Mouse (Mus musculus) kidney, embryonic 14.5 days (tissue): ENCODE results near the gene 2510039O18Rik. TPM values are rescaled to one million over a fixed set of nuclear protein-coding genes. Genes with fewer than 3 reads are reported as not detected.
A peak's percentile ranks its signal among the peaks of the same experiment; 100 is the strongest.

Source experiments
- ATAC-seq: fragments of 200-750 bp; cut with Nextera tagmentation; 2 replicates; pipeline ENCODE4 v1.8.0; 2017; ENCODE audit warnings: moderate number of reproducible peaks, mild to moderate bottlenecking, moderate TSS enrichment, moderate library complexity; ENCODE audit not compliant: low FRiP score, low TSS enrichment
- H3K27ac ChIP-seq: fragments of 300-500 bp; sonication (generic); 2 replicates; pipeline ENCODE4 v1.5.1; 2014; ENCODE audit warnings: low read depth, mild to moderate bottlenecking, low read length, moderate library complexity, mixed read lengths
- H3K27me3 ChIP-seq: fragments of 300-500 bp; sonication (generic); 2 replicates; pipeline ENCODE4 v1.6.1; 2014; ENCODE audit warnings: mild to moderate bottlenecking, low read length; ENCODE audit not compliant: control insufficient read depth, insufficient read depth
- H3K36me3 ChIP-seq: fragments of 300-500 bp; sonication (generic); 2 replicates; pipeline ENCODE4 v1.6.1; 2014; ENCODE audit warnings: low read length, mixed read lengths; ENCODE audit not compliant: control insufficient read depth, insufficient read depth
- H3K4me1 ChIP-seq: fragments of 300-500 bp; sonication (generic); 2 replicates; pipeline ENCODE4 v1.6.1; 2014; ENCODE audit warnings: low read length, mixed read lengths; ENCODE audit not compliant: control insufficient read depth, insufficient read depth
- H3K4me2 ChIP-seq: fragments of 300-500 bp; sonication (generic); replicated peaks from 2 replicates; pipeline ENCODE4 v1.6.1; 2014; ENCODE audit warnings: low read depth, mild to moderate bottlenecking, low read length
- H3K4me3 ChIP-seq: fragments of 300-500 bp; sonication (generic); 2 replicates; pipeline ENCODE4 v1.5.1; 2014; ENCODE audit warnings: mild to moderate bottlenecking, low read length
- H3K9ac ChIP-seq: fragments of 300-500 bp; sonication (generic); 2 replicates; pipeline ENCODE4 v1.6.1; 2014; ENCODE audit warnings: low read depth, mild to moderate bottlenecking, low read length, moderate library complexity
- H3K9me3 ChIP-seq: fragments of 300-500 bp; sonication (generic); 2 replicates; pipeline ENCODE4 v1.6.1; 2016; ENCODE audit warnings: low read length; ENCODE audit not compliant: control insufficient read depth
- WGBS: fragments of 180-500 bp; shearing (Covaris S2); extraction: QIAGEN DNeasy Blood & Tissue Kit; methylation state at CpG from one replicate; pipeline ENCODE4 v1.1.7; 2014; 5-methylcytosine and 5-hydroxymethylcytosine counted together
- polyA plus RNA-seq: library from polyadenylated mRNA; unstranded; fragments of >200 nt; fragmentation: Nextera tagmentation; extraction: Ambion mirVana; gene quantifications from 2 replicates; pipeline ENCODE4 v1.2.1, GENCODE M21; 2014

2510039O18Rik gene
- polyA plus RNA-seq, 1 experiment from 2014 or later: 22.1 TPM

DNA sequence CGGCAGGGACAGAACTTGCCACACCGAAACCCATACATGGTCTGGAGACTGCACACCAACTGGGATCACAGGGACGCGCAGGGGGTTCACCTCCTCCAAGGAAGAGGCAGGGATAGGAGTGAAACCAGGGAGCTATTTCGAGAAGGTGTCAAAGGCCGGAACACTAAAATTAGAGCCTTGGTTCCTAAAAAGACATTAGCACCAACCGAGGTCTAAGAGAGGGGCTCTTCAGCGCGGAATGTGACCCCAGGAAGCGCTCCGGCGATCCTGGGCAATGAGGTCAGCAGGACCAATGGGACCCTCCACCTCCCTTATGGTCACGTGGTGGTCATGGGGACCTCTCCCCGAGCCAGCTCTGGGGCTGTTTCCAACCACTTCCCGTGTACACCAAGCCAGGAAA, 22.9 kb downstream of the 2510039O18Rik start:
- H3K27ac ChIP-seq: no peak overlapping the region
- no peak overlapping the region for H3K4me2 ChIP-seq
- 77% methylated on average over 15 of the region's 15 CpGs for WGBS
- H3K36me3 ChIP-seq: no peaks in the 10 kb centered on the region
- no peaks in the 10 kb centered on the region for H3K9me3 ChIP-seq
- H3K9ac ChIP-seq: no peak overlapping the region
- no peaks in the 10 kb centered on the region for H3K27me3 ChIP-seq
- ATAC-seq: no peak
- no peaks in the 10 kb centered on the region for H3K4me1 ChIP-seq
- H3K4me3 ChIP-seq: no peak overlapping the region

DNA sequence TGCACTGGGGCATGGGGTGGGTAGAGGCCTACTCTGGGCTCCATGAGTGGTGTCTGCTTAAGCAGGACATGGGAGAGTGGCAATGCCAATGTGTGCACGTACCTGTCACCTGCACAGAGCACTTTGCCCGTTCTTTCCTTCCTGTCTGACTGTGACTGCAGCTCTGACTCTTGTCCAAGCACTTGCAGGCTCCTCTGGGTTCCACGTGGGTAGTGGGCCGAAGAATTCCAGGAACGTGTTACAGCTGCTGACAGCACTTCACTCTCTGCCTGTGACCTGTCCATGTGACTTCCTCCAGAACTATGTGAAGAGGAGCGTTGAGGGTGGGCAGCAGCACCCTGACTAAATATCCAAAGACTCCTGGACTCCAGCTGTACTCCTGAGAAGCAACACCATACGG, 25.0 kb downstream of the 2510039O18Rik start:
- WGBS: 68% methylated on average over 7 of the region's 7 CpGs

DNA sequence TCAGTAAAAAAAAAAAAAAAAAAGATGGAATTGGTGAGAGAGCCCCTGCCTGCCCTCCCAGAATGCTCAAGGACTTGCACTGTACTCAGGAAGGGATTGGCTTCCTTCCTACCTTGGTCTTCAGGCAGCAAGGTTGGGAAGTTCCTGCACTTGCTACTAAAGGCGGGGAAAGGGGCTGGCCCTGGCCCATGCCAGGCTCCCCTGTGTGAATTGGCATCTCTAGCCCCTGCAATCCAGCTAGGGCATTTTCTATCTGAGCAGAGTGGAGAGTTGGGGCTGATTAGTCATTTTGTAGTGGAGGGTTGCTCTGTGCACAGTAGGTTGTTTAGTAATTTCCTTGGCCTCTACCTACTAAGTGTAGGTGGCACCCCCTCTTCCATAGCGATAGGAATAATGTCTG, 28.1 kb downstream of the 2510039O18Rik start:
- no peak for ATAC-seq
- no peak overlapping the region for H3K27ac ChIP-seq
- WGBS: 79% methylated on average over 2 of the region's 2 CpGs

More for the DNA sequence above, 25.0 kb downstream of the 2510039O18Rik start:
- H3K4me3 ChIP-seq: no peak overlapping the region
- H3K27me3 ChIP-seq: no peaks in the 10 kb centered on the region
- no peak overlapping the region for H3K27ac ChIP-seq
- H3K4me1 ChIP-seq: no peaks in the 10 kb centered on the region
- H3K4me2 ChIP-seq: no peak overlapping the region
- H3K9me3 ChIP-seq: no peaks in the 10 kb centered on the region
- no peak overlapping the region for H3K9ac ChIP-seq
- no peak for ATAC-seq
- no peaks in the 10 kb centered on the region for H3K36me3 ChIP-seq

DNA sequence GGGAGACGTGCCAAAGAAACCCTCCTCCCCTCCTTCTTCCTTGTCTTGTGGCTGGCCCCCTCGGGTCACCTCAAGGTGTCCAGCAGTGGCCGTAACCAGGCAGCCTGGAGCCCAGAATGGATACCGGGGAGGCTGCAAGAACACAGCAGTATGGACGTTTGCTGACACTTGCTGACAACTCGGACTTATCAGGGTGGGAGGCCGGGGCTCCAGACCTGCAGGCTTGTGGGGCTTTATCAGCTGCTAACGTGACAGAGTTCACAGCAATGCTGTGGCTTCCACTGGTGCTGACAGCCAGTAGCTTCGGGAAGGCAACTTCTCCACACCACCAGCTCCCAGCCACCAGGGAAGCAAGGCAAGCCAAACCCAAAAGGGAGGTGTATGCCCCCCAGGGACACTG, 28.6 kb downstream of the 2510039O18Rik start:
- no peaks in the 10 kb centered on the region for H3K36me3 ChIP-seq
- no peaks in the 10 kb centered on the region for H3K27me3 ChIP-seq
- H3K27ac ChIP-seq: no peak overlapping the region
- no peaks in the 10 kb centered on the region for H3K9me3 ChIP-seq
- no peak overlapping the region for H3K4me3 ChIP-seq
- H3K9ac ChIP-seq: no peak overlapping the region
- H3K4me2 ChIP-seq: no peak overlapping the region
- H3K4me1 ChIP-seq: no peaks in the 10 kb centered on the region
- no peak for ATAC-seq
- 61% methylated on average over 9 of the region's 9 CpGs for WGBS

More for the DNA sequence above, 28.1 kb downstream of the 2510039O18Rik start:
- Histone ChIP-seq H3K9me3 (no peaks in the 10 kb centered on the region), H3K36me3 (no peaks in the 10 kb centered on the region), H3K4me2 (no peak overlapping the region), H3K4me1 (no peaks in the 10 kb centered on the region), H3K27me3 (no peaks in the 10 kb centered on the region), H3K4me3 (no peak overlapping the region), H3K9ac (no peak overlapping the region)

DNA sequence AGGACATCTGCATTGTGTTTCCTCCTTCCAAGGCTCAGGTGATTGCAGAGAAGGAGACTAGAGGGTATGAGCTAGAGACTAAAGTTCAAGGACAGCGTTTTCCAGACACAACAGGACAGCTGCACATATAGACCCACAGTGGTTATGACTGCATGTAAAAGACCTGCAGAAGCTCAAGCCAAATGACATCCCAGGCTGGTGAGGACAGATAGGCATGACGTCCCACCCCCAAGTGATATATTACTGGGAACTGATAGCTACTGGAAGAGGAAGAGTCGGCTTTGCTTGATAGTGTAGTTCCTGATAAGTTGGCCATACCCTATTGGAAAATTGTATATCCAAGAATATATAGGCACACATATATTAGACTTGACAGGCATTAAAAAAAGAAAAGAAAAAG, 35.5 kb downstream of the 2510039O18Rik start:
- Histone ChIP-seq H3K27ac (no peak overlapping the region), H3K9me3 (no peaks in the 10 kb centered on the region), H3K36me3 (no peaks in the 10 kb centered on the region), H3K9ac (no peak overlapping the region), H3K4me3 (no peak overlapping the region), H3K27me3 (no peaks in the 10 kb centered on the region), H3K4me1 (no peaks in the 10 kb centered on the region), H3K4me2 (no peak overlapping the region)
- WGBS: 83% methylated on average over 3 of the region's 3 CpGs
- no peak for ATAC-seq

DNA sequence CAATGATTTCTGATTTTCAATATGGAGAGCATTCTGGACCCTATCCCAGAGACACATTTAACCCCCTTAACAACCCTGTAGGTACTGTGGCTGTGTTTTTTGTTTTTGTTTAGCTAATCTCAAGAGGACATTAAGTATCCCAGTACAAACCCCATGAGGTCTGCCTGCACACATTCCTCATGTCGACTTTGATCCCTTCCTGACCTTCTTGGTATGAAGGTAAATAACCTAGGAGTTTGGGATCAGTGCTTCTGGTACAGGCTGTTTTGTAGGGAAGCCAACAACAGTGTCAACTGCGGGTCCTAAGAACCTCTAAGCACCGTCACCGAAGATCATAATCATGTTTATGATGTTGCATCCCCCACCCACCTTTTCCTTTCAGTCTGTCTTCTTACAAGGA, 37.0 kb downstream of the 2510039O18Rik start:
- Histone ChIP-seq H3K27me3 (no peaks in the 10 kb centered on the region), H3K4me3 (no peak overlapping the region), H3K9me3 (no peaks in the 10 kb centered on the region), H3K4me2 (no peak overlapping the region), H3K9ac (no peak overlapping the region), H3K27ac (no peak overlapping the region), H3K36me3 (no peaks in the 10 kb centered on the region), H3K4me1 (no peaks in the 10 kb centered on the region)
- no peak for ATAC-seq
- WGBS: 84% methylated on average over 4 of the region's 4 CpGs

DNA sequence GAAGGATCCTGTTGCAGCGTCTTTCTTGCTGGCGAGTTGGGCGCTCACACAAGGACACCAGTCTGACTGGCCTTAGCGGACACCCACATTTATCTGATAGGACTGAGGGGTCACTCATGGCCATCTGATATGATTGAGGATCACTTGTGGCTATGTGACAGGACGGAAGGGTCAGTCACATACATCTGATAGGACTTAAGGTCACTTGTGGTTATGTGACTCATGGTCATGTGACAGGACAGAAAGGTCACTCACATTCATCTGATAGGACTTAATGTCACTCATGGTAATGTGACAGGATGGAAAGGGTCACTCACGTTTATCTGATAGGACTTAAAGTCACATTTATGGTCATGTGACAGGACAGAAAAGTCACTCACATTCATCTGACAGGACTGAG, 37.7 kb downstream of the 2510039O18Rik start:
- H3K4me3 ChIP-seq: no peak overlapping the region
- no peaks in the 10 kb centered on the region for H3K9me3 ChIP-seq
- 89% methylated on average over 6 of the region's 6 CpGs for WGBS
- H3K36me3 ChIP-seq: no peaks in the 10 kb centered on the region
- no peak for ATAC-seq
- H3K4me2 ChIP-seq: no peak overlapping the region
- no peak overlapping the region for H3K27ac ChIP-seq
- no peaks in the 10 kb centered on the region for H3K4me1 ChIP-seq
- no peak overlapping the region for H3K9ac ChIP-seq
- no peaks in the 10 kb centered on the region for H3K27me3 ChIP-seq

DNA sequence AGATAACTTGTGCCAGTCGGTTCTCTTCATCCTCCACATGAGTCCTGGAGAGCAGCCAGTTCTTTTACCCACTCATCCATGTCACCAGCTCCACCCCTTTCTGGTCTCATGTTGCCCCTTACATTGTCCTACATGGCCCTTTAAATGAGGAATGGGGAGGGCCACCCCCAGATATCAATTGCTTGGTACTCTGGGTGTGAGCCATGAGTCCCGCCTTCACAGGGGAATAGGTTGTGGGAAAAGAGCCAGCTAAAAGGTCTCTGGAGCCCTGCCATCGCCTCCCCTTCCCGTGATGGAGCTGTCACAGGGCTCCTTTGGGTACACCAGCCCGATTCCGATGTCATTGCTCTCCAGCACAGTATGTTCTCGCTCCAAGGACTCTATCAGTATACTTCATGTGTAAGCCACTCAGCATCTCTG, 38.8 kb downstream of the 2510039O18Rik start:
- H3K9ac ChIP-seq: no peak overlapping the region
- H3K27ac ChIP-seq: no peak overlapping the region
- ATAC-seq: no peak
- H3K9me3 ChIP-seq: no peaks in the 10 kb centered on the region
- H3K4me1 ChIP-seq: no peaks in the 10 kb centered on the region
- no peak overlapping the region for H3K4me3 ChIP-seq
- H3K27me3 ChIP-seq: no peaks in the 10 kb centered on the region
- H3K36me3 ChIP-seq: no peaks in the 10 kb centered on the region
- no peak overlapping the region for H3K4me2 ChIP-seq
- WGBS: 77% methylated on average over 7 of the region's 7 CpGs

DNA sequence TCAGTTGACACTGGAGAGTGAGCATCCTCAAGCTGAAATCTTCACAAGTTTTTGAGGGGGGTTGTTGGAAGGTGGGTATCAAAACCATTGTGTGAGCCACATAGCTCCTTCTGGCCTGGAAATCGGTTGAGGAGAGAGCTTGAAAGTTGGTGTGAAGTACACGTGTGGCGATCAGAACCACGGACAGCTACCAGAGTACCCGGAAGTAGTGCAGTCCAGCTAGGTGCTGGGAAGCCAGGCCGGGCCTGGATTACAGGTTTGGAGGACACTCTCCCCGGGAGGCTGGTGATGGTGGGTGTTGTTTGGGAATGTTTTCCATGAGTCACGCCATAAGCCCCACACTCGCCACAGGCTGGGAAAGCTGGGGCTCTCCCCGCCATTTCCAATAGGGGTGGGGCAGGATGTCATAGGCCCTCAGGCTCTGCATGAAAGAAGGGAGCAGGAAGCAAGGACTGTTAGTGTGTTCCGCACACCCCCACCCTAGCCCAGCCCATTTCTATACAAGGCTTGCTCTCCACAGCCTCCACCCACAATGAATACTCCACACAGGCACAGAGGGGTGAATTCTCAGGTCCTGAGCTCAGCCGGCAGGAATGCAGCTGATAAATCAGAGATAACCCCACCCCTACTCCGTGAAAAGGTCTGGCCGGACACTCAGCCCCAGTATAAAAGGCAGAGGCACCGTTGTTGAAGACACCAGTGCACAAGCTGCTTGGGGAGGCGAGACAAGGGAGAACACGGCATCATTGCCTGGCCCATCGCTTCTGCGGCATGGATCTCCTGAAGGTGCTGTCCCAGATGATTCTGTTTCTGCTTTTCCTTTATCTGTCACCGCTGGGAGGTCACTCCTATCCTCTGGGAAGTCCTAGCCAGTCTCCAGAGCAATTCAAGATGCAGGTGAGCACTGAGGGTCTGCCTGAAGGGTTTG, 44.8 kb downstream of the 2510039O18Rik start, which contains the start of gene Nppb:
Nppb (plus strand) TSS at position 584 of the 928 bp plus-strand sequence.
- Histone ChIP-seq H3K36me3 (no peaks in the 10 kb centered on the region), H3K4me3 (no peak within 1 kb of the TSS), H3K27me3 (no peaks in the 10 kb centered on the region), H3K4me1 (no peaks in the 10 kb centered on the region), H3K4me2 (no peak within 1 kb of the TSS), H3K27ac (no peak within 1 kb of the TSS), H3K9ac (no peak within 1 kb of the TSS), H3K9me3 (no peaks in the 10 kb centered on the region)
- WGBS: 35% methylated on average over 20 of the region's 20 CpGs
- ATAC-seq: peak; percentile 57; the same call in 1 of the 2 replicates
